Mouse (Mus musculus) olfactory bulb, adult 2 months (tissue): ENCODE data around the gene Idi2. TPM values are rescaled to one million over a fixed set of nuclear protein-coding genes. Genes with fewer than 3 reads are reported as not detected.

Experiments used
- H3K27ac ChIP-seq: fragments of 200-500 bp; 2 replicates; pipeline ENCODE4 v1.5.1; 2012; ENCODE audit warnings: low read depth, low read length; ENCODE audit not compliant: insufficient read depth
- H3K4me1 ChIP-seq: fragments of 200-500 bp; 2 replicates; pipeline ENCODE4 v1.6.1; 2012; ENCODE audit warnings: low read length; ENCODE audit not compliant: control insufficient read depth, insufficient read depth
- H3K4me3 ChIP-seq: fragments of 200-500 bp; 2 replicates; pipeline ENCODE4 v1.5.1; 2012; ENCODE audit warnings: mild to moderate bottlenecking, low read depth, low read length, moderate library complexity; ENCODE audit not compliant: insufficient read depth
- CTCF ChIP-seq: fragments of 200-500 bp; IDR thresholded peaks from 2 replicates; pipeline ENCODE4 v1.5.1; 2012; ENCODE audit warnings: low read depth, mild to moderate bottlenecking, low read length, moderate library complexity; ENCODE audit not compliant: insufficient read depth
- POLR2A ChIP-seq: fragments of 200-500 bp; IDR thresholded peaks from 2 replicates; pipeline ENCODE4 v1.6.1; 2012; ENCODE audit warnings: mild to moderate bottlenecking, low read depth, low read length, moderate library complexity; ENCODE audit not compliant: insufficient read depth
- WGBS: fragments of 180-500 bp; shearing (Covaris S2); methylation state at CpG from one replicate; pipeline ENCODE4 v1.1.7; 2018; 5-methylcytosine and 5-hydroxymethylcytosine counted together
- polyA plus RNA-seq: library from polyadenylated mRNA; stranded (reverse); fragments of >200 nt; gene quantifications from 2 replicates; pipeline ENCODE4 v1.2.4, GENCODE M21; 2012; ENCODE audit warnings: low replicate concordance; ENCODE audit not compliant: missing spikeins, insufficient read depth, insufficient read length

Idi2 gene
- polyA plus RNA-seq, 1 experiment, result not detected

DNA sequence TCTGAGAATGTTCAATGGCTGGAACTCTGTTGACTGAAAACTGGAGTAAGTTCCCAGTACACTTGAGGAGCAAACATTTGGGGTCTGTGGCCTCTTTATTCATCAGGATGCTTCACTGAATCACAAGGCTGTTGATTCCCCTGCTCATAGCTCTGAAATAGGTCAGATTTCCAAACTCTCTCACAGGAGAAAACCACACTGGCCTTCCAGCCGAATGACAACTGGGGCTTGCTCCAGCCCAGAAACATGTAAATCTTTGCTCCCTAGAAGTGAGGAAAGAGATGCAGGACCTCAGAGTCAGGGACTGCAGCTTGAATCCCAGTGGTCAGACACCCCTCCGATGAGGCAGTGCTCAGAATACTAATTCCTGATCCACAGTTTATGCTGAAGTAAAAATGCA, 50.6 kb downstream of the Idi2 start:
- Histone ChIP-seq H3K4me3 (no peak overlapping the region), H3K4me1 (no peaks in the 10 kb centered on the region), H3K27ac (no peak overlapping the region)
- 68% methylated on average over 2 of the region's 2 CpGs for WGBS
- TF ChIP-seq CTCF (no peak), POLR2A (no peak)

Other genes with a start within 250 kb of the Idi2 start
- not detected in 2 replicates for gene Wdr37, start 81.0 kb upstream of the Idi2 start, polyA plus RNA-seq
- gene Idi1, start 67.4 kb upstream of the Idi2 start, polyA plus RNA-seq, result not detected in 2 replicates
- gene Gm9745, start 4.6 kb upstream of the Idi2 start, polyA plus RNA-seq, result not detected in 2 replicates
- not detected in 2 replicates for gene Gtpbp4, start 43.2 kb downstream of the Idi2 start, polyA plus RNA-seq
- gene Larp4b, start 141.0 kb downstream of the Idi2 start, polyA plus RNA-seq, result not detected in 2 replicates